Mouse (Mus musculus) T-helper 17 cell (primary cell): ENCODE measurements at regions not wholly inside any gene's neighbourhood (a gene's known extent, or its start where the extent isn't known, plus 50 kb on each side); places are given as distances from the start of the nearest gene placed in this dataset.

Experiments
- in situ Hi-C, 2 experiments: fragments of 300-600 bp; cut with MboI, MseI; formaldehyde crosslinking; loops; 1 replicate in 1 of 2; 2 replicates in 1 of 2; pipeline ENCODE4 v1.15.1; 2025; ENCODE audit warnings: high pct_unique_total_duplicates in 2 of 2

- in situ Hi-C loops, result no loop called here
Measured at GRCm38 (mm10) chr2:144123395-144124034, 90.7 kb downstream of the Banf2 start.

GRCm38 (mm10) chr2:144127082-144128037, 94.5 kb downstream of the Banf2 start:
- in situ Hi-C loops, result no loop called here

- in situ Hi-C loops, result no loop called here
Measured at GRCm38 (mm10) chr2:144128038-144128402, 95.2 kb downstream of the Banf2 start.

GRCm38 (mm10) chr2:144128527-144128926, 95.7 kb downstream of the Banf2 start:
- in situ Hi-C loops, result no loop called here

- in situ Hi-C loops, result no loop called here
Measured at GRCm38 (mm10) chr2:144133806-144134574, 101.1 kb downstream of the Banf2 start.

- in situ Hi-C loops, result no loop called here
Measured at GRCm38 (mm10) chr2:144134575-144134958, 101.7 kb downstream of the Banf2 start.

GRCm38 (mm10) chr2:144135586-144135985, 102.7 kb downstream of the Banf2 start:
- in situ Hi-C loops, result no loop called here

- in situ Hi-C loops, result no loop called here
Measured at GRCm38 (mm10) chr2:144143620-144144384, 110.9 kb downstream of the Banf2 start.

- in situ Hi-C loops, result no loop called here
Measured at GRCm38 (mm10) chr2:144144486-144145136, 111.8 kb downstream of the Banf2 start.

GRCm38 (mm10) chr2:144156456-144157211, 113.8 kb upstream of the Mgme1 start:
- in situ Hi-C loops, result no loop called here

- in situ Hi-C loops, result no loop called here
Measured at GRCm38 (mm10) chr2:144157343-144157742, 113.1 kb upstream of the Mgme1 start.

GRCm38 (mm10) chr2:144158256-144158655, 112.2 kb upstream of the Mgme1 start:
- in situ Hi-C loops, result no loop called here

- in situ Hi-C loops, result loop anchor here in 1 of 2 experiments (5.0 kb wide), 1 partner anchor 57 kb away; no protein-coding TSS in a partner anchor
Measured at GRCm38 (mm10) chr2:144159854-144160331, 110.6 kb upstream of the Mgme1 start.

GRCm38 (mm10) chr2:144160434-144160833, 110.0 kb upstream of the Mgme1 start:
- in situ Hi-C loops, result loop anchor here in 1 of 2 experiments (5.0 kb wide), 1 partner anchor 57 kb away; no protein-coding TSS in a partner anchor

- in situ Hi-C loops, result loop anchor here in 1 of 2 experiments (5.0 kb wide), 1 partner anchor 55 kb away; no protein-coding TSS in a partner anchor
Measured at GRCm38 (mm10) chr2:144161852-144162251, 108.6 kb upstream of the Mgme1 start.

- in situ Hi-C loops, result loop anchor here in 1 of 2 experiments (5.0 kb wide), 1 partner anchor 53 kb away; no protein-coding TSS in a partner anchor
Measured at GRCm38 (mm10) chr2:144164102-144164501, 106.4 kb upstream of the Mgme1 start.

- in situ Hi-C loops, result loop anchor here in 1 of 2 experiments (5.0 kb wide), 1 partner anchor 52 kb away; no protein-coding TSS in a partner anchor
Measured at GRCm38 (mm10) chr2:144164986-144165821, 105.3 kb upstream of the Mgme1 start.

GRCm38 (mm10) chr2:144166102-144166750, 104.2 kb upstream of the Mgme1 start:
- in situ Hi-C loops, result no loop called here
